Mouse (Mus musculus): ENCODE results near the gene Krtap31-1.
"Not testable (repeated sequence)": the region's sequence is repeated elsewhere in the genome, so short reads cannot be mapped to it uniquely, and the experiment has no call there.

DNA sequence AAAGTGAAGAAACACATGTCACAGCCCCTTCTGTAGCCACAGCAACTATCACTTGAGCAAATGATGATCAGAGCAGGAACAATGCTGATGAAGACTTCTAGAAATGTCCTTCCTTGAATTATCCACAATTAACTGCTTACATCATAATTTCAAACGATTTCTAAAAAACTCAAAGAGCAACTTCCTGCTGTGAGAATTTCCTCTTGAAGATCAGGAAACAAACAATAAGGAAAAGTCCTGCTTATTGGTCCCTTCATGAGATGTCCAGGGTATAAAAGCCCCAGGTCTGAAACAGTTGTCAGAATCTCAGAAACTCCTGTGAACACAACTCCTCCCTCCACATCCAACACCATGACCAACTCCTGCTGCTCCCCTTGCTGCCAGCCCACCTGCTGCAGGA lies 28.8 kb upstream of the Krtap31-1 start, which contains the start of gene Gm11567:
- TF ChIP-seq CTCF, EP300 (IDR thresholded peaks at IDR 0.05; ENCODE audit: low read depth): not testable (repeated sequence)
